Mouse (Mus musculus) kidney, embryonic 14.5 days (tissue): ENCODE results near the gene Cda. TPM values are rescaled to one million over a fixed set of nuclear protein-coding genes. Genes with fewer than 3 reads are reported as not detected.
A peak's percentile ranks its signal among the peaks of the same experiment; 100 is the strongest.

Experiments
- ATAC-seq: fragments of 200-750 bp; cut with Nextera tagmentation; 2 replicates; pipeline ENCODE4 v1.8.0; 2017; ENCODE audit warnings: moderate number of reproducible peaks, mild to moderate bottlenecking, moderate TSS enrichment, moderate library complexity; ENCODE audit not compliant: low FRiP score, low TSS enrichment
- H3K27ac ChIP-seq: fragments of 300-500 bp; sonication (generic); 2 replicates; pipeline ENCODE4 v1.5.1; 2014; ENCODE audit warnings: low read depth, mild to moderate bottlenecking, low read length, moderate library complexity, mixed read lengths
- H3K27me3 ChIP-seq: fragments of 300-500 bp; sonication (generic); 2 replicates; pipeline ENCODE4 v1.6.1; 2014; ENCODE audit warnings: mild to moderate bottlenecking, low read length; ENCODE audit not compliant: control insufficient read depth, insufficient read depth
- H3K36me3 ChIP-seq: fragments of 300-500 bp; sonication (generic); 2 replicates; pipeline ENCODE4 v1.6.1; 2014; ENCODE audit warnings: low read length, mixed read lengths; ENCODE audit not compliant: control insufficient read depth, insufficient read depth
- H3K4me1 ChIP-seq: fragments of 300-500 bp; sonication (generic); 2 replicates; pipeline ENCODE4 v1.6.1; 2014; ENCODE audit warnings: low read length, mixed read lengths; ENCODE audit not compliant: control insufficient read depth, insufficient read depth
- H3K4me2 ChIP-seq: fragments of 300-500 bp; sonication (generic); replicated peaks from 2 replicates; pipeline ENCODE4 v1.6.1; 2014; ENCODE audit warnings: low read depth, mild to moderate bottlenecking, low read length
- H3K4me3 ChIP-seq: fragments of 300-500 bp; sonication (generic); 2 replicates; pipeline ENCODE4 v1.5.1; 2014; ENCODE audit warnings: mild to moderate bottlenecking, low read length
- H3K9ac ChIP-seq: fragments of 300-500 bp; sonication (generic); 2 replicates; pipeline ENCODE4 v1.6.1; 2014; ENCODE audit warnings: low read depth, mild to moderate bottlenecking, low read length, moderate library complexity
- H3K9me3 ChIP-seq: fragments of 300-500 bp; sonication (generic); 2 replicates; pipeline ENCODE4 v1.6.1; 2016; ENCODE audit warnings: low read length; ENCODE audit not compliant: control insufficient read depth
- WGBS: fragments of 180-500 bp; shearing (Covaris S2); extraction: QIAGEN DNeasy Blood & Tissue Kit; methylation state at CpG from one replicate; pipeline ENCODE4 v1.1.7; 2014; 5-methylcytosine and 5-hydroxymethylcytosine counted together
- polyA plus RNA-seq: library from polyadenylated mRNA; unstranded; fragments of >200 nt; fragmentation: Nextera tagmentation; extraction: Ambion mirVana; gene quantifications from 2 replicates; pipeline ENCODE4 v1.2.1, GENCODE M21; 2014

Cda gene
- polyA plus RNA-seq, 1 experiment from 2014 or later: 21.7 TPM

- no peak for ATAC-seq
Observed at GRCm38 (mm10) chr4:138377526-138377925, 9.7 kb upstream of the Cda start.

GRCm38 (mm10) chr4:138375117-138375516 is 7.3 kb upstream of the Cda start:
- H3K27me3 ChIP-seq: 0 out of 2 replicates have a peak, but pooled peaks cover 4% of the 10 kb centered on the region
- WGBS: 70% methylated on average over 3 of the region's 3 CpGs
- no peaks in the 10 kb centered on the region for H3K9me3 ChIP-seq
- no peak overlapping the region for H3K9ac ChIP-seq
- no peak for ATAC-seq
- H3K27ac ChIP-seq: no peak overlapping the region
- no peak overlapping the region for H3K4me2 ChIP-seq
- H3K4me1 ChIP-seq: 0 out of 2 replicates have a peak, but pooled peaks cover 3% of the 10 kb centered on the region
- H3K4me3 ChIP-seq: no peak overlapping the region
- no peaks in the 10 kb centered on the region for H3K36me3 ChIP-seq

More at GRCm38 (mm10) chr4:138377526-138377925, 9.7 kb upstream of the Cda start:
- 57% methylated on average over 6 of the region's 6 CpGs for WGBS
- H3K9ac ChIP-seq: no peak overlapping the region
- H3K4me3 ChIP-seq: no peak overlapping the region
- H3K36me3 ChIP-seq: no peaks in the 10 kb centered on the region
- 0 out of 2 replicates have a peak, but pooled peaks cover 3% of the 10 kb centered on the region for H3K4me1 ChIP-seq
- H3K27ac ChIP-seq: no peak overlapping the region
- H3K27me3 ChIP-seq: 0 out of 2 replicates have a peak, but pooled peaks cover 8% of the 10 kb centered on the region
- H3K9me3 ChIP-seq: no peaks in the 10 kb centered on the region
- H3K4me2 ChIP-seq: no peak overlapping the region

GRCm38 (mm10) chr4:138370996-138371516 is 3.3 kb upstream of the Cda start:
- Histone ChIP-seq H3K9ac (no peak overlapping the region), H3K4me2 (no peak overlapping the region), H3K4me3 (no peak overlapping the region), H3K27me3 (no peaks in the 10 kb centered on the region), H3K9me3 (no peaks in the 10 kb centered on the region), H3K27ac (no peak overlapping the region), H3K36me3 (no peaks in the 10 kb centered on the region), H3K4me1 (peaks cover 4% of the 10 kb centered on the region; the same call in 1 of the 2 replicates)
- no peak for ATAC-seq
- WGBS: 78% methylated on average over 5 of the region's 5 CpGs

GRCm38 (mm10) chr4:138368498-138369260 is 887 bp upstream of the Cda start:
- Histone ChIP-seq H3K27ac (peak overlapping the region; percentile 4; the same call in 1 of the 2 replicates), H3K4me3 (no peak overlapping the region), H3K9ac (no peak overlapping the region; the same call in 1 of the 2 replicates), H3K36me3 (no peaks in the 10 kb centered on the region), H3K9me3 (no peaks in the 10 kb centered on the region), H3K4me2 (peak overlapping the region; percentile 65), H3K4me1 (peaks cover 4% of the 10 kb centered on the region; the same call in 1 of the 2 replicates), H3K27me3 (no peaks in the 10 kb centered on the region)
- WGBS: 77% methylated on average over 12 of the region's 12 CpGs
- ATAC-seq: no peak

GRCm38 (mm10) chr4:138366561-138366960 is 1.2 kb downstream of the Cda start:
- 88% methylated on average over 2 of the region's 2 CpGs for WGBS
- no peak for ATAC-seq

GRCm38 (mm10) chr4:138363511-138363910 is 4.3 kb downstream of the Cda start:
- no peak for ATAC-seq
- H3K27me3 ChIP-seq: no peaks in the 10 kb centered on the region
- no peaks in the 10 kb centered on the region for H3K9me3 ChIP-seq
- no peak overlapping the region for H3K9ac ChIP-seq
- H3K4me3 ChIP-seq: no peak overlapping the region
- H3K4me2 ChIP-seq: no peak overlapping the region
- H3K36me3 ChIP-seq: no peaks in the 10 kb centered on the region
- WGBS: 39% methylated on average over 5 of the region's 5 CpGs
- peaks cover 4% of the 10 kb centered on the region; the same call in 1 of the 2 replicates for H3K4me1 ChIP-seq
- no peak overlapping the region for H3K27ac ChIP-seq

More at GRCm38 (mm10) chr4:138366561-138366960, 1.2 kb downstream of the Cda start:
- H3K27ac ChIP-seq: no peak overlapping the region
- peaks cover 4% of the 10 kb centered on the region; the same call in 1 of the 2 replicates for H3K4me1 ChIP-seq
- H3K4me3 ChIP-seq: no peak overlapping the region
- no peak overlapping the region for H3K9ac ChIP-seq
- no peaks in the 10 kb centered on the region for H3K9me3 ChIP-seq
- H3K4me2 ChIP-seq: no peak overlapping the region
- no peaks in the 10 kb centered on the region for H3K36me3 ChIP-seq
- H3K27me3 ChIP-seq: no peaks in the 10 kb centered on the region

- Histone ChIP-seq H3K36me3 (no peaks in the 10 kb centered on the region), H3K4me3 (no peak overlapping the region), H3K9me3 (no peaks in the 10 kb centered on the region), H3K9ac (no peak overlapping the region), H3K27ac (no peak overlapping the region), H3K4me1 (no peaks in the 10 kb centered on the region), H3K27me3 (no peaks in the 10 kb centered on the region), H3K4me2 (no peak overlapping the region)
- ATAC-seq: no peak
- 69% methylated on average over 7 of the region's 7 CpGs for WGBS
Observed at GRCm38 (mm10) chr4:138362883-138363282, 4.9 kb downstream of the Cda start.

GRCm38 (mm10) chr4:138361370-138361821 is 6.4 kb downstream of the Cda start:
- no peaks in the 10 kb centered on the region for H3K27me3 ChIP-seq
- no peaks in the 10 kb centered on the region for H3K36me3 ChIP-seq
- 0 out of 2 replicates have a peak, but pooled peaks have one; percentile 52 for ATAC-seq
- no peak overlapping the region for H3K27ac ChIP-seq
- no peak overlapping the region for H3K4me2 ChIP-seq
- H3K4me3 ChIP-seq: no peak overlapping the region
- 0 out of 2 replicates have a peak overlapping the region, but pooled peaks have one; percentile 28 for H3K9ac ChIP-seq
- no peaks in the 10 kb centered on the region for H3K4me1 ChIP-seq
- no peaks in the 10 kb centered on the region for H3K9me3 ChIP-seq
- WGBS: 13% methylated on average over 11 of the region's 11 CpGs

- WGBS: 80% methylated on average over 3 of the region's 3 CpGs
- no peak overlapping the region for H3K9ac ChIP-seq
- no peak overlapping the region for H3K27ac ChIP-seq
- no peak overlapping the region for H3K4me3 ChIP-seq
- H3K36me3 ChIP-seq: no peaks in the 10 kb centered on the region
- H3K4me1 ChIP-seq: no peaks in the 10 kb centered on the region
- H3K27me3 ChIP-seq: no peaks in the 10 kb centered on the region
- no peak overlapping the region for H3K4me2 ChIP-seq
- H3K9me3 ChIP-seq: no peaks in the 10 kb centered on the region
- no peak for ATAC-seq
Observed at GRCm38 (mm10) chr4:138358176-138358575, 9.6 kb downstream of the Cda start.
